Mouse (Mus musculus): ENCODE data around the gene Plekha5.
A peak's percentile ranks its signal among the peaks of the same experiment; 100 is the strongest.

Gene Plekha5

GRCm38 (mm10) chr6:140455851-140456250, 32.0 kb downstream of the Plekha5 start:
- DNase-seq (ENCODE audit: low read depth, low spot score), result no peak

GRCm38 (mm10) chr6:140456393-140457163, 32.7 kb downstream of the Plekha5 start:
- DNase-seq (ENCODE audit: low read depth, low spot score), result no peak

GRCm38 (mm10) chr6:140460398-140460797, 36.5 kb downstream of the Plekha5 start:
- DNase-seq (ENCODE audit: low read depth, low spot score), result no peak

DNA sequence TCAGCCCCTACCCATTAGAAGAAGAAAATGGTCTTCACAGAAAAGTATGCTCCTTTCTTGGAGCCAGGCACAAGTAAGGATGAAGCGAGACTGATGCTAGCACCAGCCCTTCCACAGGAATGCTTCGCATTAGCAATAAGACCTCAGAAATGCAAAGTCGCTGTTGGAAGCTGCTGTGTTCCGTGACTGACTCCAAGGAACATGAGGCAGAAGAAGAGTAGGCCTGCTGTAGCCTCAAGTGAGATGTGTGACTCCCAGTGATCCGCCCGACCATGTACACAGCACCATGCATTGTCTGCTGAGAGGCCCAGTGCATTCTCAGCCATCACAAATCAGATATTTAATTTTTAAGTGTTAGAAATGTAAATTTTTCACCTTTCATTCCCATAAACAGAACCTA, 41.0 kb downstream of the Plekha5 start:
- no peak for DNase-seq (ENCODE audit: low read depth, low spot score)

GRCm38 (mm10) chr6:140465946-140466646, 42.2 kb downstream of the Plekha5 start:
- no peak for DNase-seq (ENCODE audit: low read depth, low spot score)

- peak; percentile 65 for DNase-seq (ENCODE audit: low read depth, low spot score)
Measured at GRCm38 (mm10) chr6:140466841-140467240, 43.0 kb downstream of the Plekha5 start.

GRCm38 (mm10) chr6:140467851-140468250, 44.0 kb downstream of the Plekha5 start:
- no peak for DNase-seq (ENCODE audit: low read depth, low spot score)

GRCm38 (mm10) chr6:140469791-140470190, 45.9 kb downstream of the Plekha5 start:
- no peak for DNase-seq (ENCODE audit: low read depth, low spot score)

GRCm38 (mm10) chr6:140471751-140472150, 47.9 kb downstream of the Plekha5 start:
- DNase-seq (ENCODE audit: low read depth, low spot score), result no peak

DNA sequence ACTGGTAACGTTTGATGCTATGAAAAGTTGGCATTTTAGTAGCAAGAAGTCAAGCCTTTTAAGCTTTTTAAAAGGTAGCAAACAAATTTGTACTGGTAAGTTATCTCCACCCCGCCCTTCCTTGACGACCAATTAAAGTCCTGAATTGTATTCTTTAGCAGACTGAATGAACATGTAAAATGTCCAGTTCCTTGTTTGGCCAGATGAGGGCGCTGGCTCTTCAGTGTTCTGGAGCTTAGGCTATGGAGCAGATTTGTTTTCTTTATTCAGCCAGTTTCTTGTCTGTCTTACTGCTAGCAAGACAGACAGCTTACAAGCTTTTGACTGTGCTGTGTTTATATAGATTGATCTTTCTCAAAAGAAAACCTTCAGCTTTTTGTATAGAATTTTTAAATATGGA, 48.5 kb downstream of the Plekha5 start:
- no peak for DNase-seq (ENCODE audit: low read depth, low spot score)

- DNase-seq (ENCODE audit: low read depth, low spot score), result no peak
Measured at GRCm38 (mm10) chr6:140475393-140476087, 51.7 kb downstream of the Plekha5 start.

- no peak for DNase-seq (ENCODE audit: low read depth, low spot score)
Measured at GRCm38 (mm10) chr6:140476981-140477380, 53.1 kb downstream of the Plekha5 start.

GRCm38 (mm10) chr6:140478031-140478430, 54.2 kb downstream of the Plekha5 start:
- DNase-seq (ENCODE audit: low read depth, low spot score), result no peak

GRCm38 (mm10) chr6:140478943-140479342, 55.1 kb downstream of the Plekha5 start:
- DNase-seq (ENCODE audit: low read depth, low spot score), result peak; percentile 93

- DNase-seq (ENCODE audit: low read depth, low spot score), result no peak
Measured at GRCm38 (mm10) chr6:140480425-140481081, 56.7 kb downstream of the Plekha5 start.

- peak; percentile 65 for DNase-seq (ENCODE audit: low read depth, low spot score)
Measured at GRCm38 (mm10) chr6:140481701-140482460, 58.0 kb downstream of the Plekha5 start.

DNA sequence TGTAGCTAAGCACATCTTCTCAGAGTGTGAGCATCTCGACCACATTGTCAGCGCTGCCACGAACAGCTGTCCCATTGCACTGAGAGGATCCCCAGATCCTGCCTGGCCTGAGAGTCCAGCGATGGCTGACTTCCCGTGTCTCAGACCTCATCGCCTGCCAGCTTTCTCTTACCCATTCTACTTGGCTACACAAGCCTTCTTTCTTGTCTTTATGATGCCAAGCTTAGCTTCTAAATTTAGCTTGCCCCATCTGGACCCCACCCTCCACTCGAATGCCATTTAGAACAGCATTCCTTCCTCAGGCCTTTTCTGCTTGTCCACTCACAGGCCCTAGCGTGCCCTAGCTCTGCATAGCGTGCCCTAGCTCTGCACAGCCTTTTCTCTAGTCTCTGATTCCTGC, 60.3 kb downstream of the Plekha5 start:
- DNase-seq (ENCODE audit: low read depth, low spot score), result no peak

- no peak for DNase-seq (ENCODE audit: low read depth, low spot score)
Measured at GRCm38 (mm10) chr6:140485636-140486035, 61.8 kb downstream of the Plekha5 start.

- DNase-seq (ENCODE audit: low read depth, low spot score), result no peak
Measured at GRCm38 (mm10) chr6:140486685-140487084, 62.8 kb downstream of the Plekha5 start.

DNA sequence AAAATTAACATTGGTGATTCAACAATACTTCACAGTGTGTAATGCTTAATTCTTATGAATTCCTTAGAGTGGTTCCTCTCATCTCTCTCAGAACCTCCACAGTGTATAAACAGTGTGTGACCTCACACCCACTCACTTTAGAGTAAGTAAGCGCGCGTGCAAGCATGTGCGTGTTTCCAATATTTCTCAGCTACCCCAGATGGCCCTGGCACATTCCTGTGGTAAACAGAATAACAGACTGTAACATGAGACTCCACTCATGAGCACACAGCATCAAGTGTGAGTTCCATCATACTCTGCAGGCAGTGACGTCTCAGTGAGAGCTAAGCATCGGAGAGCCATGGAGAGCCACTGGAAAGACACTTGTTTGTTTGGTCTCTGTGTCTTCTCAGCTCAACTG, 63.6 kb downstream of the Plekha5 start:
- no peak for DNase-seq (ENCODE audit: low read depth, low spot score)

DNA sequence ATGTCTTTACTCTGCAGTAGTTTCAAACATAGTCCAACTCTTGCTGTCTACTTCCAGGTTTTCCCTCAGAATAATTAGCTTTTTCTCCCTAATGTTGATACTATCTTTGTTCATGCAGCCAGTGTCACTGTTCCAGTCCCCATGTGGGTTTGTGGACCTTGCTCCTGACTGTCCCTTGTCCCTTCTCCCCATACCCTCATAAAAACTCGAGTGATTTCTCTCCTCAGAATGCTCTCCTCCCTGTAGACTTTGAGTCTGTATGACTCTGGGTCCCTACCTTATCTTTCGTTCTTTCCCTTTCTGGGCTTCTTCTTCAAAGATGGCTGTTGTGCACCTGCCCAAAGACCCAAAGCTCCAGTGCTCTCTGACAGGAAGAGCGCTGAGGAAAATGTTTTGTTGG, 64.8 kb downstream of the Plekha5 start:
- no peak for DNase-seq (ENCODE audit: low read depth, low spot score)

Data from telencephalon, adult 2 months (tissue).